In genomic region chr5:111728411-111728810, GRCm38 (mm10) we compare ENCODE assay signal across 23 mouse cellular contexts. TPM values are rescaled to one million over a fixed set of nuclear protein-coding genes. Genes with fewer than 3 reads are reported as not detected.
DNase-seq lines count a peak whose midpoint lies in the region; TF ChIP-seq lines count a peak whose summit lies in the region.
"Had no signal": no experiment of that assay in that cellular context is flagged by ENCODE, and none has a peak within 500 bp of the region (broad histone marks: within the 10 kb centered on the region; RNA-seq: fewer than 3 reads in every experiment).

No protein-coding gene starts in this region.

- no peak for DNase-seq in gastrocnemius, adult 2 months
- no peak for DNase-seq in gastrocnemius, adult 8-10 months (ENCODE audit: low spot score in 2 of 2)
- DNase-seq in left cerebral cortex, adult 2 months (ENCODE audit: extremely low spot score in 1 of 2, low spot score in 2 of 2) = no peak
- DNase-seq in left cerebral cortex, adult 11 months (ENCODE audit: low spot score) = no peak
- peak; percentile 5 for DNase-seq in 416B (ENCODE audit: low read depth)
- no peak for DNase-seq in left cerebral cortex, adult 18-20 months (ENCODE audit: low spot score in 2 of 2)
- no peak for DNase-seq in adrenal gland, postnatal 4 days (ENCODE audit: low spot score in 2 of 2)
- DNase-seq: adrenal gland, postnatal 36 days; cerebellum, adult 9-11 months; gastrocnemius, postnatal 36 days; heart, postnatal 36 days; lung, adult 2 months; thymus, postnatal 4 days had no signal

- no peak overlapping the region for H3K4me3 ChIP-seq in gastrocnemius, adult 2 months
- H3K4me3 ChIP-seq in left cerebral cortex, adult 2 months = no peak overlapping the region
- no peak overlapping the region for H3K4me3 ChIP-seq in bone marrow macrophage, adult 2 months (ENCODE audit: insufficient read depth, low read length)
- H3K4me3 ChIP-seq: limb, embryonic 12.5 days; midbrain, embryonic 15.5 days had no signal

- intact Hi-C loops in gastrocnemius, adult 2 months (cut with DNase I) = loop anchor here (5.0 kb wide), 1 partner anchor 94 kb away; no protein-coding TSS in a partner anchor
- intact Hi-C loops in left cerebral cortex, adult 2 months (cut with DNase I) = no loop called here

- peak; percentile 53 for TF ChIP-seq CTCF in gastrocnemius, adult 2 months (IDR thresholded peaks at IDR 0.05)
- peak; percentile 43 for TF ChIP-seq CTCF in left cerebral cortex, adult 2 months (IDR thresholded peaks at IDR 0.05)
- TF ChIP-seq CTCF in bone marrow macrophage, adult 2 months (IDR thresholded peaks at IDR 0.05; ENCODE audit: low read depth, low read length) = 0 out of 2 replicates have a peak, but pooled peaks have one; percentile 28

- no peaks in the 10 kb centered on the region for H3K4me1 ChIP-seq in bone marrow macrophage, adult 2 months (ENCODE audit: control insufficient read depth, insufficient read depth, low read length)

- TF ChIP-seq POLR2A in bone marrow macrophage, adult 2 months (IDR thresholded peaks at IDR 0.05; ENCODE audit: borderline replicate concordance, low read depth, low read length) = no peak

- no peak overlapping the region for H3K27ac ChIP-seq in gastrocnemius, adult 2 months
- no peak overlapping the region for H3K27ac ChIP-seq in left cerebral cortex, adult 2 months
- no peak overlapping the region for H3K27ac ChIP-seq in bone marrow macrophage, adult 2 months (ENCODE audit: insufficient read depth, low read depth, low read length)
- H3K27ac ChIP-seq: limb, embryonic 12.5 days; midbrain, embryonic 15.5 days had no signal

RNA-seq across cellular contexts. Expression of gene Gm26897, which starts 5.3 kb away (rescaled TPM):
- total RNA-seq in gastrocnemius, adult 2 months (2021) = not detected
- not detected for total RNA-seq in gastrocnemius, adult 8-10 months (2022)
- total RNA-seq in left cerebral cortex, adult 2 months (2021) = not detected
- polyA plus RNA-seq in bone marrow macrophage, adult 2 months (2012; ENCODE audit: insufficient read depth, insufficient read length, missing spikeins) = not detected in 2 replicates
- total RNA-seq in left cerebral cortex, adult 18-20 months (2021) = not detected
- not detected for total RNA-seq in adrenal gland, postnatal 4 days (2021)
- total RNA-seq: adrenal gland, postnatal 36 days; gastrocnemius, postnatal 36 days; heart, postnatal 36 days; layer of hippocampus, adult 8-10 months; megakaryocyte, adult 5-6 weeks had no signal
- polyA plus RNA-seq: embryonic facial prominence, embryonic 14.5 days; heart, embryonic 11.5 days; kidney, embryonic 16.5 days; limb, embryonic 12.5 days; lung, adult 2 months; midbrain, embryonic 15.5 days; neural tube, embryonic 11.5 days; testis, adult 2 months had no signal
